Mouse (Mus musculus): ENCODE measurements around the gene Nfkbib.

GRCm38 (mm10) chr7:28714667-28715066 is 52.6 kb downstream of the Nfkbib start:
- TF ChIP-seq CTCF (IDR thresholded peaks at IDR 0.05; ENCODE audit: borderline replicate concordance, insufficient read depth, low read length) = no peak
- no peak for TF ChIP-seq POLR2A (IDR thresholded peaks at IDR 0.05; ENCODE audit: low read depth, low read length)

Measured in embryonic fibroblast, embryonic 13.5 days (primary cell).